Mouse (Mus musculus) liver, embryonic 18 days (tissue): ENCODE data around the gene Pla2g4a. TPM values are rescaled to one million over a fixed set of nuclear protein-coding genes. Genes with fewer than 3 reads are reported as not detected.

Experiments
- polyA plus RNA-seq: library from polyadenylated mRNA; depleted of rRNA; stranded (reverse); fragments of >200 nt; gene quantifications from 2 replicates; pipeline ENCODE4 v1.2.3, GENCODE M21; 2012; rRNA removed

The Pla2g4a gene
- polyA plus RNA-seq = 3.2 and 3.4 TPM in 2 replicates

GRCm38 (mm10) chr1:149960734-149961424, at the start of gene Pla2g4a:
TSS of gene Pla2g4a (minus strand) at chr1:149961290.

Other genes starting within 250 kb of the Pla2g4a start
- gene Ptgs2, start 138.7 kb upstream of the Pla2g4a start, polyA plus RNA-seq = 0.01 TPM in 2 replicates